Mouse (Mus musculus): ENCODE results near the gene Srpk2. TPM values are rescaled to one million over a fixed set of nuclear protein-coding genes. Genes with fewer than 3 reads are reported as not detected.

The Srpk2 gene
- total and polyA plus RNA-seq, 2 experiments from 2014 or later, result 69.3 to 151 TPM

DNA sequence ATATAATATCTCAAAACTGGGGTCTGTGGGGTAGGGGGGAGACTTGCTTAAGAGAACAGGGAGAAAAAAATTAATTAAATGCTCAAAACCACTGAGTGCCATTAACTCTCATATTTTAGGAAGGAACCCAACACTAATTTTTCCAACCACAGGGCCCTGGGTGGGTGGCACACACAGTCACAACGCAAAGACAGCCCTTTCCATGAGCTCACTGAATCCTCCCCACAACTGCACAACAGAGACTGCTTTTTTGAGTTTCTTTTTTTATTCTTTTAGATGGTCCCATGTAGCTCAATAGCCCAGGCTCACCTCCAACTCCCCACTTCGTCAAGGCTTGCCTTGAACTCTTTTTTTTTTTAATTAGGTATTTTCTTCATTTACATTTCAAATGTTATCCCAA lies 58.2 kb downstream of the Srpk2 start:
- no peak for TF ChIP-seq CTCF (IDR thresholded peaks at IDR 0.05)
- WGBS, result 78% methylated on average over 2 of the region's 2 CpGs
- ATAC-seq (ENCODE audit: low FRiP score) (no peak), DNase-seq (ENCODE audit: low spot score) (no peak)
- no peak overlapping the region for H3K9ac ChIP-seq (replicated peaks; ENCODE audit: low read length, poor library complexity, severe bottlenecking)
- H3K4me3 ChIP-seq (ENCODE audit: low read depth, low read length), result no peak overlapping the region
- H3K27ac ChIP-seq (ENCODE audit: low read depth, low read length), result no peak overlapping the region
- no peaks in the 10 kb centered on the region for H3K9me3 ChIP-seq (ENCODE audit: low read length)
- H3K27me3 ChIP-seq (ENCODE audit: insufficient read depth, low read length), result no peaks in the 10 kb centered on the region
- no peaks in the 10 kb centered on the region for H3K4me1 ChIP-seq (ENCODE audit: insufficient read depth, low read length)
- H3K36me3 ChIP-seq (ENCODE audit: insufficient read depth, low read length), result no peaks in the 10 kb centered on the region
- no peak overlapping the region for H3K4me2 ChIP-seq (ENCODE audit: low read depth, low read length, poor library complexity, severe bottlenecking)

DNA sequence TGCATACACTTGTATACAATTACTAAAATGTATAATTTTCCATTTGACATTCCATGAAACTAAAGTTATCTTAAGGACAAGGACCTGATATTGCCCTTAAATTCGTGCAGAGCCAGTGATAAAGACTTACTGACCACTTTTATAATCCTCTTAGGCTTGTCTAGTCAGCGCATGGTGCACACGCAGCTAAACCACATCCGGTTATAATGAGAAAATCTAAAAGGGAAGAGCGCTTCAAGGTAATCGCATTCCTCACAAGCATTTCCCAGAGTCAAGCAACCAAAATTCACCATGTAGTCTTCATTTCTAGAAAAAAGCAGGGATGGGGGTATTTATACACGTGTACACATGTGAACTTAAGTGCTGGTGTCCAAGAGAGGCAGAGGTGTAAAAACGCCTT lies 63.8 kb downstream of the Srpk2 start:
- DNase-seq (ENCODE audit: low spot score) (no peak), ATAC-seq (ENCODE audit: low FRiP score) (no peak)
- no peaks in the 10 kb centered on the region for H3K9me3 ChIP-seq (ENCODE audit: low read length)
- H3K4me3 ChIP-seq (ENCODE audit: low read depth, low read length), result no peak overlapping the region
- H3K9ac ChIP-seq (replicated peaks; ENCODE audit: low read length, poor library complexity, severe bottlenecking), result no peak overlapping the region
- H3K27ac ChIP-seq (ENCODE audit: low read depth, low read length), result no peak overlapping the region
- WGBS, result 74% methylated on average over 8 of the region's 8 CpGs
- H3K4me2 ChIP-seq (ENCODE audit: low read depth, low read length, poor library complexity, severe bottlenecking), result no peak overlapping the region
- no peaks in the 10 kb centered on the region for H3K27me3 ChIP-seq (ENCODE audit: insufficient read depth, low read length)
- H3K4me1 ChIP-seq (ENCODE audit: insufficient read depth, low read length), result no peaks in the 10 kb centered on the region
- no peak for TF ChIP-seq CTCF (IDR thresholded peaks at IDR 0.05)
- no peaks in the 10 kb centered on the region for H3K36me3 ChIP-seq (ENCODE audit: insufficient read depth, low read length)

DNA sequence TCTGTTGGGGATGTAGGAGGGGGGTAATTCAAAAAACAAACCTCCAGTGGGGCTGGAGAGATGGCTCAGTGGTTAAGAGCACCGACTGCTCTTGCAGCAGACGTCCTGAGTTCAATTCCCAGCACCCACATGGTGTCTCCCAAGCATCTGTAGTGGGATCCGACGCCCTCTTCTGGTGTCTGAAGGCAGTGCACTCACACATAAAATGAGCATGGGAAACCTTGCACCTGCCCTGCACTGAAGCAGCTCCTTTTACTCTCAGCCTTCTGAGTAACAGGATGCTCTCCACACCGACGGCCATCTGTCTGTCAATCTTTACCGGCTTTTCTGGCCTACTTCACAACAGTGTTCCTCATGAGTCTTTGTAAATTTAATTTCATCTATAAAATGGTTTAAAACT lies 65.8 kb downstream of the Srpk2 start:
- Histone ChIP-seq H3K4me1 (ENCODE audit: insufficient read depth, low read length) (peaks cover 6% of the 10 kb centered on the region; the same call in 1 of the 2 replicates), H3K9me3 (ENCODE audit: low read length) (no peaks in the 10 kb centered on the region), H3K27me3 (ENCODE audit: insufficient read depth, low read length) (no peaks in the 10 kb centered on the region), H3K4me2 (ENCODE audit: low read depth, low read length, poor library complexity, severe bottlenecking) (no peak overlapping the region), H3K36me3 (ENCODE audit: insufficient read depth, low read length) (no peaks in the 10 kb centered on the region), H3K4me3 (ENCODE audit: low read depth, low read length) (no peak overlapping the region), H3K9ac (replicated peaks; ENCODE audit: low read length, poor library complexity, severe bottlenecking) (no peak overlapping the region), H3K27ac (ENCODE audit: low read depth, low read length) (no peak overlapping the region)
- ATAC-seq (ENCODE audit: low FRiP score) (no peak), DNase-seq (ENCODE audit: low spot score) (no peak)
- TF ChIP-seq CTCF (IDR thresholded peaks at IDR 0.05), result peak; percentile 32; the same call in 1 of the 2 replicates
- 92% methylated on average over 7 of the region's 7 CpGs for WGBS

DNA sequence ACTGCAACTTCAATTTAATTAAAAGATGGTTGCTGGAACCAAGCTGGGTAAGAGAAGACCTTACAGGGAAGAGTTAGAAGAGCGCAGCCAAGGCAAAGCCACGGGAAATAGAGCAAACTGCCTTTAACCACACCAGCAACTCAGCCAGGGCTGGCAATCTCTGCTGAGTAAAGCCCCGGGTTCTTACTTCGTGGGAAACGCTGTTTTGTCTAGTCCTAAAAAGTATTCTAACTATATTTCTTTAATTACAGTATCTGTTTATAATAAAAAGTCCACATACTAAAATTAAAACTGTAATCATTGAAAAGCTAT lies 67.4 kb downstream of the Srpk2 start:
- no peak for ATAC-seq (ENCODE audit: low FRiP score)

DNA sequence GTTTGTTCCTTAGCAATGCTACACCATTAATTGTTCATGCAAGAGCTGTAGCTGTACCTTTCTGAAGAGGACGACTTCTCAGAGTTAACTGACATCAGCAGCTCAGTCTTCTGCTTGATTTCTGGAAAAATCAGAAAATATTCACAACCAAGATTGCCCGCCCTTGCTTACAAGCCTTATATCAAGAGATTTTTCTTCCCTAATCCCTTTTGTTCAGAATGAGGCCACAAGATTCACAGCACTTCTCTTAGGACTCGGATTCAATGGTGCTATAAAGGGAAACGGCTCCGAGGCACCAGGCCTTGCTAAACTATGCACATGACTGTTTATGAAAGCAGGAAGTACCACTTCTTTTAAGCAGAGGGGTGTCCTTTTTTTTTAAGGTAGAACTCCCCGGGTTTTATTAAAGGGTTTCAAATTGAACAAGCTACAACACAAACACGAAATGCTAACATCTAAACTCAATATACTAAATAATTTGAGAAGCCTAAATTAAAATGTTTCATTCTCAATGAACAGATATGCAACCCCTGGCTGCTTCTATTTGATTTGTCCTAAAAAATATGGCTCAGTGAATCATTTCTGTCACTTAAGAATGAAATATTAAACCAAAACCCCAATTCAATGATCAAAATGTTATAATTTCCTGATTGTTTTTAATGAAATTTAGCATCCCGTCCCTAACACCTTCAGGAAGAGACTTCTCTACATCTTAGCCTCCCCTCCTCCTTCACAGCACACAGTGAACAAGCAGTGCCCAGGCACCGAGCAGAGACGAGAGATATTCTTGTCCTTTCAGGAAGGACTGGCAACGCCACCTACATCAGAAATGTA lies 67.9 kb downstream of the Srpk2 start:
- Histone ChIP-seq H3K27ac (ENCODE audit: low read depth, low read length) (peak overlapping the region; percentile 76), H3K36me3 (ENCODE audit: insufficient read depth, low read length) (no peaks in the 10 kb centered on the region), H3K4me2 (ENCODE audit: low read depth, low read length, poor library complexity, severe bottlenecking) (peak overlapping the region; percentile 55), H3K9me3 (ENCODE audit: low read length) (no peaks in the 10 kb centered on the region), H3K9ac (replicated peaks; ENCODE audit: low read length, poor library complexity, severe bottlenecking) (peak overlapping the region; percentile 73), H3K4me1 (ENCODE audit: insufficient read depth, low read length) (peaks cover 6% of the 10 kb centered on the region; the same call in 1 of the 2 replicates), H3K27me3 (ENCODE audit: insufficient read depth, low read length) (no peaks in the 10 kb centered on the region), H3K4me3 (ENCODE audit: low read depth, low read length) (peak overlapping the region; percentile 49)
- peak; percentile 51 for TF ChIP-seq CTCF (IDR thresholded peaks at IDR 0.05)
- 3% methylated on average over 11 of the region's 11 CpGs for WGBS
- DNase-seq (ENCODE audit: low spot score), result peak; percentile 87
- ATAC-seq (ENCODE audit: low FRiP score), result peak; percentile 90

More for the DNA sequence above, 67.4 kb downstream of the Srpk2 start:
- 8% methylated on average over 5 of the region's 5 CpGs for WGBS
- Histone ChIP-seq H3K4me2 (ENCODE audit: low read depth, low read length, poor library complexity, severe bottlenecking) (peak overlapping the region; percentile 55), H3K27me3 (ENCODE audit: insufficient read depth, low read length) (no peaks in the 10 kb centered on the region), H3K9ac (replicated peaks; ENCODE audit: low read length, poor library complexity, severe bottlenecking) (peak overlapping the region; percentile 73), H3K36me3 (ENCODE audit: insufficient read depth, low read length) (no peaks in the 10 kb centered on the region), H3K4me1 (ENCODE audit: insufficient read depth, low read length) (peaks cover 6% of the 10 kb centered on the region; the same call in 1 of the 2 replicates), H3K4me3 (ENCODE audit: low read depth, low read length) (peak overlapping the region; percentile 49), H3K27ac (ENCODE audit: low read depth, low read length) (peak overlapping the region; percentile 76), H3K9me3 (ENCODE audit: low read length) (no peaks in the 10 kb centered on the region)
- no peak for DNase-seq (ENCODE audit: low spot score)
- no peak for TF ChIP-seq CTCF (IDR thresholded peaks at IDR 0.05)

DNA sequence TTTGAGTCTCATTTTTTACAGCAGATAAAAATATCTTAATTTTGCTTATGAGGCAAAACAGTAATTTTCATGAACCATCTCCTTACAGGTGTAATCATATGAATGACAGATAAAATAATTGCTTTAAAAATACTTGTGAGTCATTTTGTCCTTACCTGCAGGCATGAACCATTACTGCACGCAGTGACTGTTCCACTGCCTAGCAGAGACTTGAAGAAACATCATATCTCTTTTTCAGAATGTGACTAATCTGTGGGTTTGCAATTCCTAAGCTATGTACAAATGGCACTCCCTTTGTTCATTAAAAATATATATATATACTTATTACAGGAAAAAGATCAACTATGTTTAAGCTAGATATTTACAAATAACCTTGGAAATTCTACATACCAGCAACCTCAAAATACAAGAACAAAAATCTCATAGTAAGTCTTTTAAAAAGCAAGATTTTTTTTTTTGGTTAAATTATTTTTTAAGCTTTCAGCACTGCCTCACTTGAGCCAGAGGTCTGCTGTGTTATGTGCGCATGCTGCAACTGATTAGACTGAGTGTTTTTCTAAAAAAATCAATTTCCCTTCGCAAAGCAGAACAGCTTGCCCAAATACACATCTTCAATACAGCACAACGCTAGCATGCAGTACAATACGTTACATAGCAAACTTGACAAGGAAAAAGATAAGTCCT lies 68.7 kb downstream of the Srpk2 start:
- ATAC-seq (ENCODE audit: low FRiP score) (peak; percentile 50; the same call in 1 of the 2 replicates), DNase-seq (ENCODE audit: low spot score) (no peak)
- H3K9ac ChIP-seq (replicated peaks; ENCODE audit: low read length, poor library complexity, severe bottlenecking), result peak overlapping the region; percentile 73
- H3K4me3 ChIP-seq (ENCODE audit: low read depth, low read length), result peak overlapping the region; percentile 49
- H3K27ac ChIP-seq (ENCODE audit: low read depth, low read length), result peak overlapping the region; percentile 76
- no peaks in the 10 kb centered on the region for H3K27me3 ChIP-seq (ENCODE audit: insufficient read depth, low read length)
- H3K4me2 ChIP-seq (ENCODE audit: low read depth, low read length, poor library complexity, severe bottlenecking), result peak overlapping the region; percentile 55
- H3K36me3 ChIP-seq (ENCODE audit: insufficient read depth, low read length), result no peaks in the 10 kb centered on the region
- no peak for TF ChIP-seq CTCF (IDR thresholded peaks at IDR 0.05)
- H3K4me1 ChIP-seq (ENCODE audit: insufficient read depth, low read length), result peaks cover 6% of the 10 kb centered on the region; the same call in 1 of the 2 replicates
- H3K9me3 ChIP-seq (ENCODE audit: low read length), result no peaks in the 10 kb centered on the region
- 8% methylated on average over 5 of the region's 5 CpGs for WGBS

All from midbrain, postnatal 0 days (tissue).